Mouse (Mus musculus) stomach, postnatal 0 days (tissue): ENCODE results near the gene Btbd16. TPM values are rescaled to one million over a fixed set of nuclear protein-coding genes. Genes with fewer than 3 reads are reported as not detected.

ENCODE experiments used
- ATAC-seq: fragments of 200-750 bp; cut with Nextera tagmentation; 2 replicates; pipeline ENCODE4 v1.8.0; 2017; ENCODE audit not compliant: low FRiP score, low TSS enrichment
- DNase-seq: peaks from one replicate; pipeline ENCODE4 v3.0.0-alpha.2; 2016; ENCODE audit warnings: low spot score
- H3K27ac ChIP-seq: fragments of 300-500 bp; sonication (generic); replicated peaks from 2 replicates; pipeline ENCODE4 v1.5.1; 2014; ENCODE audit warnings: mild to moderate bottlenecking, control low read depth
- H3K27me3 ChIP-seq: fragments of 300-500 bp; sonication (generic); 2 replicates; pipeline ENCODE4 v1.6.1; 2014; ENCODE audit warnings: low read length; ENCODE audit not compliant: control insufficient read depth, insufficient read depth
- H3K36me3 ChIP-seq: fragments of 300-500 bp; sonication (generic); 2 replicates; pipeline ENCODE4 v1.6.1; 2014; ENCODE audit warnings: low read length, mixed read lengths; ENCODE audit not compliant: control insufficient read depth, insufficient read depth
- H3K4me1 ChIP-seq: fragments of 300-500 bp; sonication (generic); replicated peaks from 2 replicates; pipeline ENCODE4 v1.6.1; 2014; ENCODE audit warnings: antibody characterized with exemption; ENCODE audit not compliant: control insufficient read depth, insufficient read depth
- H3K4me2 ChIP-seq: fragments of 300-500 bp; sonication (generic); replicated peaks from 2 replicates; pipeline ENCODE4 v1.6.1; 2014; ENCODE audit warnings: low read depth, mild to moderate bottlenecking, control low read depth, moderate library complexity
- H3K4me3 ChIP-seq: fragments of 300-500 bp; sonication (generic); 2 replicates; pipeline ENCODE4 v1.5.1; 2014; ENCODE audit warnings: low read depth, low read length, control low read depth
- H3K9ac ChIP-seq: fragments of 300-500 bp; sonication (generic); 2 replicates; pipeline ENCODE4 v1.6.1; 2014; ENCODE audit warnings: mild to moderate bottlenecking, low read length, control low read depth, mixed read lengths
- H3K9me3 ChIP-seq: fragments of 300-500 bp; sonication (generic); 2 replicates; pipeline ENCODE4 v1.6.1; 2016; ENCODE audit warnings: low read length; ENCODE audit not compliant: control insufficient read depth
- CTCF ChIP-seq: IDR thresholded peaks from 2 replicates; pipeline ENCODE4 v1.5.1; 2016; ENCODE audit warnings: antibody characterized with exemption, low read depth, mild to moderate bottlenecking, moderate library complexity
- EP300 ChIP-seq: optimal IDR thresholded peaks from 2 replicates; pipeline ENCODE3; 2016; ENCODE audit warnings: antibody characterized with exemption
- WGBS: fragments of 180-500 bp; shearing (Covaris S2); extraction: QIAGEN DNeasy Blood & Tissue Kit; methylation state at CpG from one replicate; pipeline ENCODE4 v1.1.7; 2014; 5-methylcytosine and 5-hydroxymethylcytosine counted together
- polyA plus RNA-seq: library from polyadenylated mRNA; unstranded; fragments of >200 nt; fragmentation: Nextera tagmentation; extraction: Ambion mirVana; gene quantifications from 2 replicates; pipeline ENCODE4 v1.2.1, GENCODE M21; 2015

The Btbd16 gene
- polyA plus RNA-seq, 1 experiment from 2014 or later, result 0.05 TPM

- Histone ChIP-seq H3K9ac (no peak overlapping the region), H3K9me3 (no peaks in the 10 kb centered on the region), H3K36me3 (no peaks in the 10 kb centered on the region), H3K27ac (no peak overlapping the region), H3K4me2 (no peak overlapping the region), H3K4me1 (no peaks in the 10 kb centered on the region), H3K4me3 (no peak overlapping the region), H3K27me3 (no peaks in the 10 kb centered on the region)
- no peak for DNase-seq
- no peak for ATAC-seq
- 94% methylated on average over 10 of the region's 10 CpGs for WGBS
- TF ChIP-seq EP300 (no peak), CTCF (no peak)
Measured at GRCm38 (mm10) chr7:130815601-130816000, 41.7 kb downstream of the Btbd16 start.

- H3K27ac ChIP-seq, result no peak overlapping the region
- ATAC-seq (no peak), DNase-seq (no peak)
- no peak overlapping the region for H3K9ac ChIP-seq
- no peaks in the 10 kb centered on the region for H3K36me3 ChIP-seq
- no peak overlapping the region for H3K4me2 ChIP-seq
- 81% methylated on average over 7 of the region's 7 CpGs for WGBS
- no peaks in the 10 kb centered on the region for H3K27me3 ChIP-seq
- no peaks in the 10 kb centered on the region for H3K4me1 ChIP-seq
- H3K9me3 ChIP-seq, result no peaks in the 10 kb centered on the region
- TF ChIP-seq EP300, result no peak
- no peak for TF ChIP-seq CTCF
- H3K4me3 ChIP-seq, result no peak overlapping the region
Measured at GRCm38 (mm10) chr7:130816243-130816642, 42.4 kb downstream of the Btbd16 start.

GRCm38 (mm10) chr7:130818813-130819212, 44.9 kb downstream of the Btbd16 start:
- H3K27me3 ChIP-seq, result no peaks in the 10 kb centered on the region
- H3K4me1 ChIP-seq, result no peaks in the 10 kb centered on the region
- no peak overlapping the region for H3K4me2 ChIP-seq
- TF ChIP-seq EP300 (no peak), CTCF (no peak)
- no peak overlapping the region for H3K9ac ChIP-seq
- no peak for ATAC-seq
- no peak for DNase-seq
- H3K27ac ChIP-seq, result no peak overlapping the region
- no peaks in the 10 kb centered on the region for H3K9me3 ChIP-seq
- H3K36me3 ChIP-seq, result no peaks in the 10 kb centered on the region
- H3K4me3 ChIP-seq, result no peak overlapping the region
- WGBS, result 72% methylated on average over 5 of the region's 5 CpGs

GRCm38 (mm10) chr7:130819624-130820023, 45.8 kb downstream of the Btbd16 start:
- Histone ChIP-seq H3K4me3 (no peak overlapping the region), H3K27me3 (no peaks in the 10 kb centered on the region), H3K27ac (no peak overlapping the region), H3K4me2 (no peak overlapping the region), H3K9me3 (no peaks in the 10 kb centered on the region), H3K4me1 (no peaks in the 10 kb centered on the region), H3K36me3 (no peaks in the 10 kb centered on the region), H3K9ac (no peak overlapping the region)
- TF ChIP-seq EP300, result no peak
- peak; percentile 40 for DNase-seq
- WGBS, result 44% methylated on average over 10 of the region's 10 CpGs
- ATAC-seq, result peak; percentile 73

GRCm38 (mm10) chr7:130823992-130824391, 50.1 kb downstream of the Btbd16 start:
- no peak overlapping the region for H3K4me2 ChIP-seq
- 33% methylated on average over 9 of the region's 9 CpGs for WGBS
- no peak overlapping the region for H3K27ac ChIP-seq

GRCm38 (mm10) chr7:130826343-130826742, 52.5 kb downstream of the Btbd16 start:
- Histone ChIP-seq H3K27ac (no peak overlapping the region), H3K4me2 (no peak overlapping the region), H3K9ac (no peak overlapping the region), H3K36me3 (no peaks in the 10 kb centered on the region), H3K9me3 (no peaks in the 10 kb centered on the region), H3K4me1 (no peaks in the 10 kb centered on the region), H3K4me3 (no peak overlapping the region), H3K27me3 (no peaks in the 10 kb centered on the region)
- 74% methylated on average over 3 of the region's 3 CpGs for WGBS
- no peak for ATAC-seq
- DNase-seq, result no peak
- TF ChIP-seq CTCF, result no peak
- no peak for TF ChIP-seq EP300

More at GRCm38 (mm10) chr7:130823992-130824391, 50.1 kb downstream of the Btbd16 start:
- Histone ChIP-seq H3K4me3 (no peak overlapping the region), H3K9me3 (no peaks in the 10 kb centered on the region), H3K36me3 (no peaks in the 10 kb centered on the region), H3K27me3 (no peaks in the 10 kb centered on the region), H3K4me1 (no peaks in the 10 kb centered on the region), H3K9ac (no peak overlapping the region)
- no peak for ATAC-seq
- TF ChIP-seq EP300 (no peak), CTCF (no peak)
- no peak for DNase-seq
